Mouse (Mus musculus) CH12.LX (cell line): ENCODE measurements around the gene Krtap19-5. TPM values are rescaled to one million over a fixed set of nuclear protein-coding genes. Genes with fewer than 3 reads are reported as not detected.

Source experiments
- DNase-seq: peaks from one replicate; pipeline ENCODE4 v3.0.0-alpha.2; 2013; ENCODE audit errors: extremely low read depth
- H3K27ac ChIP-seq: 2 replicates; pipeline ENCODE4 v1.5.1; 2012; ENCODE audit warnings: low read depth, mild to moderate bottlenecking, control low read depth, moderate library complexity; ENCODE audit not compliant: insufficient read depth
- H3K27me3 ChIP-seq: replicated peaks from 2 replicates; pipeline ENCODE3; 2012; ENCODE audit warnings: inconsistent platforms
- H3K36me3 ChIP-seq, 2 experiments: replicated peaks in 1 of 2; 2 replicates each; pipeline versions ENCODE3 to v1.6.1; 2012; ENCODE audit warnings: inconsistent platforms in 1 of 2, low read length in 1 of 2, mild to moderate bottlenecking in 1 of 2, mixed read lengths in 1 of 2, moderate library complexity in 1 of 2; ENCODE audit not compliant: control insufficient read depth in 1 of 2, insufficient read depth in 1 of 2
- H3K4me1 ChIP-seq, 2 experiments: 2 replicates each; pipeline ENCODE4 v1.6.1; 2012; ENCODE audit warnings: inconsistent platforms in 1 of 2, moderate library complexity in 1 of 2; ENCODE audit not compliant: insufficient read depth in 2 of 2, control insufficient read depth in 1 of 2
- H3K4me2 ChIP-seq: 2 replicates; pipeline ENCODE4 v1.6.1; 2012; ENCODE audit warnings: low read depth, mild to moderate bottlenecking, control low read depth; ENCODE audit not compliant: poor library complexity, insufficient read depth, severe bottlenecking
- H3K4me3 ChIP-seq, 3 experiments: fragments of 150-350 bp in 1 of 3; sonication (generic) in 1 of 3; replicated peaks in 1 of 3; 2 replicates each; pipeline versions ENCODE3 to v1.5.1; 2011 to 2012; ENCODE audit warnings: low read depth in 2 of 3, low read length in 2 of 3, mild to moderate bottlenecking in 2 of 3, moderate library complexity in 2 of 3, control low read depth in 1 of 3, improper control_type of control experiment in 1 of 3, inconsistent platforms in 1 of 3, mixed read lengths in 1 of 3; ENCODE audit not compliant: poor library complexity in 1 of 3
- H3K79me2 ChIP-seq: replicated peaks from 2 replicates; pipeline ENCODE4 v1.6.1; 2012; ENCODE audit warnings: mild to moderate bottlenecking, moderate library complexity; ENCODE audit not compliant: control insufficient read depth, poor library complexity, insufficient read depth, severe bottlenecking; ENCODE audit errors: extremely low read depth
- H3K9ac ChIP-seq: 2 replicates; pipeline ENCODE4 v1.6.1; 2012; ENCODE audit warnings: low read depth, mild to moderate bottlenecking, control low read depth, moderate library complexity; ENCODE audit not compliant: insufficient read depth
- H3K9me3 ChIP-seq: replicated peaks from 2 replicates; pipeline ENCODE3; 2012; ENCODE audit warnings: low read length, inconsistent platforms, mixed read lengths
- CHD1 ChIP-seq: IDR thresholded peaks from 2 replicates; pipeline ENCODE4 v1.6.1; 2012; ENCODE audit warnings: low read depth, low read length, improper control_type of control experiment, inconsistent platforms
- CHD2 ChIP-seq: IDR thresholded peaks from 2 replicates; pipeline ENCODE4 v1.6.1; 2011; ENCODE audit warnings: low read length, improper control_type of control experiment
- EP300 ChIP-seq: IDR thresholded peaks from 2 replicates; pipeline ENCODE4 v1.6.1; 2011; ENCODE audit warnings: low read length, improper control_type of control experiment
- GABPA ChIP-seq: IDR thresholded peaks from 2 replicates; pipeline ENCODE4 v1.6.1; 2012; ENCODE audit warnings: low read depth, low read length, improper control_type of control experiment, inconsistent platforms; ENCODE audit not compliant: insufficient replicate concordance
- IRF4 ChIP-seq: IDR thresholded peaks from 2 replicates; pipeline ENCODE4 v1.6.1; 2014; ENCODE audit warnings: low read depth, mild to moderate bottlenecking, inconsistent platforms, low read length, improper control_type of control experiment
- JUND ChIP-seq: conservative IDR thresholded peaks from 2 replicates; pipeline ENCODE4 v1.6.1; 2011; ENCODE audit warnings: low read depth, low read length, improper control_type of control experiment
- MAFK ChIP-seq: IDR thresholded peaks from 2 replicates; pipeline ENCODE4 v1.6.1; 2011; ENCODE audit warnings: low read length, improper control_type of control experiment; ENCODE audit not compliant: insufficient replicate concordance
- MAZ ChIP-seq: IDR thresholded peaks from 2 replicates; pipeline ENCODE4 v1.6.1; 2012; ENCODE audit warnings: low read depth, mild to moderate bottlenecking, inconsistent platforms, low read length, improper control_type of control experiment, moderate library complexity
- MXI1 ChIP-seq: IDR thresholded peaks from 2 replicates; pipeline ENCODE4 v1.6.1; 2011; ENCODE audit warnings: mild to moderate bottlenecking, low read depth, low read length, improper control_type of control experiment
- MYC ChIP-seq: IDR thresholded peaks from 2 replicates; pipeline ENCODE4 v1.6.1; 2011; ENCODE audit warnings: low read depth, mild to moderate bottlenecking, improper control_type of control experiment, low read length
- NELFE ChIP-seq: IDR thresholded peaks from 2 replicates; pipeline ENCODE4 v1.6.1; 2011; ENCODE audit warnings: low read depth, low read length, improper control_type of control experiment
- NRF1 ChIP-seq: IDR thresholded peaks from 2 replicates; pipeline ENCODE4 v1.6.1; 2014; ENCODE audit warnings: low read depth, mild to moderate bottlenecking, inconsistent platforms, low read length, improper control_type of control experiment, moderate library complexity
- RCOR1 ChIP-seq: conservative IDR thresholded peaks from 2 replicates; pipeline ENCODE4 v1.6.1; 2012; ENCODE audit warnings: low read depth, mild to moderate bottlenecking, inconsistent platforms, low read length, improper control_type of control experiment
- SIN3A ChIP-seq: IDR thresholded peaks from 2 replicates; pipeline ENCODE4 v1.6.1; 2012; ENCODE audit warnings: low read length, improper control_type of control experiment, inconsistent platforms
- TBP ChIP-seq: conservative IDR thresholded peaks from 2 replicates; pipeline ENCODE4 v1.6.1; 2011; ENCODE audit warnings: low read depth, low read length, improper control_type of control experiment
- TCF12 ChIP-seq: IDR thresholded peaks from 2 replicates; pipeline ENCODE4 v1.6.1; 2014; ENCODE audit warnings: low read depth, mild to moderate bottlenecking, inconsistent platforms, low read length, improper control_type of control experiment
- USF1 ChIP-seq: IDR thresholded peaks from 2 replicates; pipeline ENCODE4 v1.6.1; 2014; ENCODE audit warnings: low read depth, mild to moderate bottlenecking, inconsistent platforms, low read length, improper control_type of control experiment
- USF2 ChIP-seq: conservative IDR thresholded peaks from 2 replicates; pipeline ENCODE4 v1.6.1; 2011; ENCODE audit warnings: low read depth, low read length, improper control_type of control experiment
- ZC3H11A ChIP-seq: IDR thresholded peaks from 2 replicates; pipeline ENCODE4 v1.6.1; 2012; ENCODE audit warnings: low read depth, mild to moderate bottlenecking, inconsistent platforms, low read length, improper control_type of control experiment
- ZKSCAN1 ChIP-seq: IDR thresholded peaks from 2 replicates; pipeline ENCODE4 v1.6.1; 2012; ENCODE audit warnings: low read depth, inconsistent platforms, low read length, improper control_type of control experiment, borderline replicate concordance
- ZMIZ1 ChIP-seq: IDR thresholded peaks from 2 replicates; pipeline ENCODE4 v1.6.1; 2012; ENCODE audit warnings: low read depth, mild to moderate bottlenecking, inconsistent platforms, low read length, improper control_type of control experiment
- ZNF384 ChIP-seq: IDR thresholded peaks from 2 replicates; pipeline ENCODE4 v1.6.1; 2012; ENCODE audit warnings: low read depth, low read length, improper control_type of control experiment, inconsistent platforms
- dilution Hi-C: fragments of 300-500 bp; cut with MboI; formaldehyde crosslinking; loops from 2 replicates; pipeline ENCODE4 v1.14.3; 2020; ENCODE audit warnings: low sequenced_read_pairs; ENCODE audit not compliant: extremely low pct_unique_long_range_greater_than_20kb, extremely low pct_ligation_motif_present
- in situ Hi-C: fragments of 300-500 bp; cut with MboI; formaldehyde crosslinking; loops from 3 replicates; pipeline ENCODE4 v1.14.3; 2019; ENCODE audit warnings: low sequenced_read_pairs, low pct_ligation_motif_present, low pct_unique_long_range_greater_than_20kb, mixed read lengths
- polyA plus RNA-seq: library from polyadenylated mRNA; unstranded; fragments of >175 nt; gene quantifications from 2 replicates; pipeline ENCODE4 v1.2.1, GENCODE M21; 2012; ENCODE audit warnings: low read depth; ENCODE audit not compliant: insufficient read length
- total RNA-seq, 2 experiments: library from RNA; depleted of rRNA; stranded (reverse); fragments of 300-350 nt in 1 of 2; fragments of >200 nt in 1 of 2; gene quantifications; 2 replicates each; pipeline ENCODE4 v1.2.3; 2012 to 2014

The Krtap19-5 gene
- total RNA-seq (2012; rRNA removed) (not detected in 2 replicates), total RNA-seq (2014; rRNA removed) (not detected in 2 replicates), polyA plus RNA-seq (not detected in 2 replicates)

DNA sequence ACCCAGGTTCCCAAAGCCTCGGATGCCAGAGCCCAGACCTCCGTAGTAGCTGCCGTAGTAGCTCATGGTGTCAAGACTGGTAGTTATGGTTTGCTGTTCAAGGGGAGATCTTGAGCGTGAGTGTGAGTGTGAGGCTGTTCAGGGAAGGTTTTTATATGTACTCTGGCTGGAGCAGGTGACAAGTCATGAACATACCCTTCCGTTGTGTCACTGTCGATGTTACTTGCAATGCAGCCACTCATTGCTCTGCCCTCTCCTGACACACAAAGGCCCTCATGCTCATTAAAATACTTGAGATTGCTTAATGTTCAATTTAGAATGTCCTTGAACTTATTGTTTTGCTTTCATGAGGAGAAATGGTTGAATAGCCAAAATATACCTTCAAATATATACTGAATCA, at the start of gene Krtap19-5:
TSS of gene Krtap19-5 (minus strand) at position 101 of the 400 bp plus-strand sequence.
- TF ChIP-seq USF2 (no peak), MAFK (no peak), CHD2 (no peak), MXI1 (no peak), ZNF384 (no peak), SIN3A (no peak), GABPA (no peak), NELFE (no peak), NRF1 (no peak), IRF4 (no peak), ZKSCAN1 (no peak)
- DNase-seq = no peak
- Histone ChIP-seq H3K9ac (no peak within 1 kb of the TSS), H3K79me2 (no peaks in the 10 kb centered on the region), H3K4me2 (no peak within 1 kb of the TSS), H3K9me3 (peaks cover 67% of the 10 kb centered on the region), H3K36me3 (no peaks in the 10 kb centered on the region), H3K27ac (no peak within 1 kb of the TSS), H3K4me1 (no peaks in the 10 kb centered on the region), H3K4me3 (no peak within 1 kb of the TSS), H3K27me3 (no peaks in the 10 kb centered on the region)
- in situ Hi-C loops (no loop called here), dilution Hi-C loops (no loop called here)

DNA sequence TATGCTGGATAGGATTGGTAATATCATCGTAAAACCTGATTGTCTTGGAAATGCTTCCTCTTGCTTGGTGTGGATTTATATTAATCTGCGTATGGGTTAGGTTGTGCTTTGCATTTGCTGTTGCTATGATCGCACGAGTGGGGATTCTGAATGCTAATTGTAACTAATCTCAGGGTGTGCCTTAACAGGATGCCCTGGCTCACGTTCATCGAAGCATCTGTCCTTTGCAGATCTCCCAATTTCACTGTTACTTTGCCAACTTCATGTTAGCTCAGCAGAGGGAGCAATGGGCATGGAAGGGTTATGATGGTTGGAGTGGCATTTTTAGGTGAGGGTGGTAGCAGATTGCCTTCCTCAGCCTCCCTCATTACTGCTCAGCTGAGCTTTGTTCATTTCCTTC, 44.8 kb upstream of the Krtap19-5 start:
- H3K36me3 ChIP-seq = no peaks in the 10 kb centered on the region
- dilution Hi-C loops (no loop called here), in situ Hi-C loops (no loop called here)
- peaks cover 42% of the 10 kb centered on the region for H3K9me3 ChIP-seq
- TF ChIP-seq RCOR1 = no peak
- TF ChIP-seq EP300 = no peak
- no peak for TF ChIP-seq NRF1
- TF ChIP-seq TBP = no peak
- no peak for TF ChIP-seq USF2
- TF ChIP-seq ZNF384 = no peak
- no peak for TF ChIP-seq USF1
- TF ChIP-seq ZC3H11A = no peak
- no peak for TF ChIP-seq CHD1
- no peak for TF ChIP-seq MYC
- no peak for TF ChIP-seq ZMIZ1
- no peak for TF ChIP-seq MAZ
- no peak for TF ChIP-seq JUND
- no peak for TF ChIP-seq TCF12
- no peaks in the 10 kb centered on the region for H3K79me2 ChIP-seq
- H3K27me3 ChIP-seq = no peaks in the 10 kb centered on the region
- no peak overlapping the region for H3K27ac ChIP-seq
- H3K4me2 ChIP-seq = no peak overlapping the region
- H3K4me1 ChIP-seq = no peaks in the 10 kb centered on the region
- H3K9ac ChIP-seq = no peak overlapping the region
- no peak for DNase-seq
- H3K4me3 ChIP-seq = no peak overlapping the region
